Mouse (Mus musculus) adipose tissue, adult 10 weeks (tissue): ENCODE measurements around the gene Fam90a1b. TPM values are rescaled to one million over a fixed set of nuclear protein-coding genes. Genes with fewer than 3 reads are reported as not detected.

Experiments used
- polyA plus RNA-seq: library from polyadenylated mRNA; stranded (reverse); fragments of 350-450 nt; fragmentation: Illumina TruSeq; extraction: RNeasy Lipid Tissue Mini Kit (QIAGEN cat#74804); gene quantifications from one replicate; pipeline ENCODE4 v1.2.3, GENCODE M21; 2014; ENCODE audit warnings: low read depth, low replicate concordance

Fam90a1b gene
- polyA plus RNA-seq, result 0.82 TPM

GRCm38 (mm10) chrX:94366670-94367241 lies at the start of gene Fam90a1b, which contains the start of gene Apoo:
Gene Fam90a1b, minus strand, starts transcription at chrX:94366777.
Gene Apoo, plus strand, starts transcription at chrX:94367117.

Other genes starting within 250 kb of the Fam90a1b start
- 9.3 TPM for gene Zfx, start 243.1 kb downstream of the Fam90a1b start, polyA plus RNA-seq
- gene Eif2s3x, start 153.9 kb downstream of the Fam90a1b start, polyA plus RNA-seq, result 71.3 TPM
- gene Klhl15, start 132.2 kb downstream of the Fam90a1b start, polyA plus RNA-seq, result 4.8 TPM
- gene Apoo, start 340 bp upstream of the Fam90a1b start, polyA plus RNA-seq, result 35.4 TPM
- gene Maged1, start 175.4 kb upstream of the Fam90a1b start, polyA plus RNA-seq, result 390 TPM